Mouse (Mus musculus) forelimb bud, embryonic 11.5 days (tissue): ENCODE measurements at regions not wholly inside any gene's neighbourhood (a gene's known extent, or its start where the extent isn't known, plus 50 kb on each side); places are given as distances from the start of the nearest gene placed in this dataset.

Experiments
- DNase-seq: peaks from one replicate; pipeline ENCODE4 v3.0.0-alpha.2; 2012; ENCODE audit warnings: low read depth, low spot score

DNA sequence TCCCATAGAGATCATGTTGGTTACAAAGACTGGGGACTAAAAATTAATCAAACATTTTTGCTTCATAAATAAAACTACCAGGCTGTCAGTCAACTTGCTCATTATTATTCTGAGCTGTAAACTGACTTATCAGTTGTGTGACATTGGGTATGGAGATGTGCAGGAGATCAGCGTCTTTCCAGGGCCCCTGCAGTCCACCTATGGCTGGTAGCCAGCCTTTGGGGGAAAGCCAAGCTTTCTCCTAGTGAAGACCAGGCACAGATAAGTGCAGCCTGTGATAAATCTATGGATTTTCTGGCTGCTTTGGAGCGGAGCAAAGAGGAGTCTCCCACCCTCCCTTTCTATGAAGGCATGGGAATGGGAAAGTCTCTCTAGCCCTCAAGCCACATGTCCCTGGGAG lies 172.0 kb upstream of the Glra1 start:
- no peak for DNase-seq

- no peak for DNase-seq
Observed at GRCm38 (mm10) chr11:55773283-55773682, 165.3 kb upstream of the Glra1 start.

DNA sequence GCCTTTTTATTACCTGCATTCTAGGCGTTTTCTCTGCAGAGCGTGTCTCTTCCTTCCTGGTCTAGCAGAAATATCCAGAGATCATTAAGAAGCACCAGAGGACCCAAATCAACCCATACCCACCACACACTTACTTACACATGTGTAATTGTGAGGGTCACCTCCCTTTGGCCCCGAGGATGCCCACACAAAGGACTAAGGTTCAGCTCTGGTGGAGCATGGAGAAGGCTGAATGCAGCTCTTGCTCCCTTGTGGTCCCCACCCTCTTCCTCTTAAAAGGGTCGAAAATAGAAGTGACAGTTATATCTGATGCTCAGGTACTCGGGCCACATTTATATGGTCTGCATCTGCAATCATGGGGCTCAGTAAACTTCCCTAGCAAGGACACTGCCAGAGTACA lies 164.5 kb upstream of the Glra1 start:
- DNase-seq, result no peak

DNA sequence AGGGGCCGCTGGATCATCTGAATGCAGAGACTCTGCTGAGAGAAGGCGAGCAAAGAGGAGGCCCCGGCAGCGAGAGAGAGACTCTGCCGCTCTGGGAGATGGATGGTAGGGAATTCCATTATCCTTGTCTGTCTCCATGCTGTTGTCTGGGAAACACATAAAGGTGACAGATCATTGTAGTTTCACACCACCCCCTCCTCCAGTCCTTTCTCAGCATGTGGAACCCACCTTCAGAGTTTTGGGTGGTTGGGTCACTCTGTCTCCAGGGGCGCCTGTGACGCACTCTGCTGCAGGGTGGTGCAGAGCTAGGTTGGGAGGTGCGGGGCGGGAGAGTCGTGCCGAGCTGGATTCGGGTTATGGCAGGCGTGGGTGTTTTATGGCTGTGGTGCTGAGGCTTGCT lies 164.1 kb upstream of the Glra1 start:
- DNase-seq, result no peak

DNA sequence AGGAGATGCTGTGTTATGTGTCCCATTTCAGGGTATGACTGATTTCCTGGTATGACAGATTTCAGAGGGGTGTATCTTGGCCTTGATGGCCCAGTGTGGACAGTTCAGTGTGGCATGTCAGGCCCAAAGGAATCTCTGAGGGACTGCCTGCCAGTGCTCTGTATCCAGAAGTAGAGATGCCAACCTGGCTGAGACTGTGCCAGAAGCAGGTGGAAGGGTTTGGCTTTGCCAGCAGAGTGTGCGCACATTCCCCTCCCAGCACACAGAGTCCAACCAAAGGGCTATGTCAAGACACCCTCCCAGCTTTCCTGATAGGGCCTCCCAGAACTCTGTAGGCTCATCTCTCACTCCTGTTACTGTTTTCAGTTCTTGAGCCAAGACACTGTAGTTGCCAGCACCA lies 156.8 kb upstream of the Glra1 start:
- DNase-seq, result no peak
